Mouse (Mus musculus) gastrocnemius, adult 2 months (tissue): Measurements from ENCODE around the gene Phlpp1. TPM values are rescaled to one million over a fixed set of nuclear protein-coding genes. Genes with fewer than 3 reads are reported as not detected.

Experiments used
- DNase-seq: peaks from one replicate; pipeline ENCODE4 v3.0.0; 2022
- H3K27ac ChIP-seq: fragments of 200-600 bp; 2 replicates; pipeline ENCODE4 v1.8.1; 2022; ENCODE audit warnings: mild to moderate bottlenecking
- H3K4me3 ChIP-seq: fragments of 200-600 bp; 2 replicates; pipeline ENCODE4 v1.8.1; 2022; ENCODE audit warnings: mild to moderate bottlenecking, moderate library complexity
- CTCF ChIP-seq: fragments of 200-600 bp; IDR thresholded peaks from 2 replicates; pipeline ENCODE4 v1.8.1; 2022; ENCODE audit warnings: antibody characterized with exemption, mild to moderate bottlenecking, moderate library complexity
- intact Hi-C: fragments of 180-260 bp; cut with DNase I; formaldehyde crosslinking; loops from one replicate; pipeline ENCODE4 v1.15.1; 2025
- total RNA-seq, 2 experiments: library from RNA; stranded (reverse); gene quantifications; 2 replicates each; pipeline ENCODE4 v1.2.3; 2021

Phlpp1 gene
- total RNA-seq, 2 experiments from 2014 or later, result 8.1 to 9.0 TPM

- DNase-seq, result no peak
- intact Hi-C loops, result no loop called here
- no peak overlapping the region for H3K27ac ChIP-seq
- H3K4me3 ChIP-seq, result no peak overlapping the region
- TF ChIP-seq CTCF, result no peak
Measured at GRCm38 (mm10) chr1:106320583-106320982, 149.0 kb downstream of the Phlpp1 start.

GRCm38 (mm10) chr1:106321432-106322126 lies 150.0 kb downstream of the Phlpp1 start:
- no peak overlapping the region for H3K4me3 ChIP-seq
- no peak overlapping the region for H3K27ac ChIP-seq
- intact Hi-C loops, result no loop called here
- TF ChIP-seq CTCF, result no peak
- DNase-seq, result no peak

- H3K4me3 ChIP-seq, result no peak overlapping the region
- TF ChIP-seq CTCF, result no peak
- H3K27ac ChIP-seq, result no peak overlapping the region
- intact Hi-C loops, result no loop called here
- DNase-seq, result no peak
Measured at GRCm38 (mm10) chr1:106326691-106327090, 155.1 kb downstream of the Phlpp1 start.

- no peak for TF ChIP-seq CTCF
- Histone ChIP-seq H3K27ac (no peak overlapping the region), H3K4me3 (no peak overlapping the region)
- no peak for DNase-seq
- intact Hi-C loops, result no loop called here
Measured at GRCm38 (mm10) chr1:106342100-106342499, 170.5 kb downstream of the Phlpp1 start.

GRCm38 (mm10) chr1:106345265-106345664 lies 173.7 kb downstream of the Phlpp1 start:
- no peak for DNase-seq
- H3K27ac ChIP-seq, result no peak overlapping the region
- no peak for TF ChIP-seq CTCF
- H3K4me3 ChIP-seq, result no peak overlapping the region
- intact Hi-C loops, result no loop called here

- Histone ChIP-seq H3K4me3 (no peak overlapping the region), H3K27ac (no peak overlapping the region)
- peak; percentile 37; the same call in 1 of the 2 replicates for TF ChIP-seq CTCF
- no peak for DNase-seq
- intact Hi-C loops, result no loop called here
Measured at GRCm38 (mm10) chr1:106346776-106347175, 175.2 kb downstream of the Phlpp1 start.

- Histone ChIP-seq H3K4me3 (no peak overlapping the region), H3K27ac (no peak overlapping the region)
- intact Hi-C loops, result no loop called here
- TF ChIP-seq CTCF, result no peak
- DNase-seq, result no peak
Measured at GRCm38 (mm10) chr1:106349116-106349515, 177.6 kb downstream of the Phlpp1 start.

GRCm38 (mm10) chr1:106351512-106351911 lies 180.0 kb downstream of the Phlpp1 start:
- no peak for DNase-seq
- H3K27ac ChIP-seq, result no peak overlapping the region
- intact Hi-C loops, result no loop called here
- H3K4me3 ChIP-seq, result no peak overlapping the region
- TF ChIP-seq CTCF, result no peak

GRCm38 (mm10) chr1:106352801-106353511 lies 181.4 kb downstream of the Phlpp1 start:
- TF ChIP-seq CTCF, result no peak
- intact Hi-C loops, result no loop called here
- Histone ChIP-seq H3K4me3 (no peak overlapping the region), H3K27ac (no peak overlapping the region)
- DNase-seq, result no peak

- no peak overlapping the region for H3K27ac ChIP-seq
- TF ChIP-seq CTCF, result no peak
- intact Hi-C loops, result no loop called here
- DNase-seq, result no peak
- H3K4me3 ChIP-seq, result no peak overlapping the region
Measured at GRCm38 (mm10) chr1:106353993-106354392, 182.4 kb downstream of the Phlpp1 start.

- no peak for TF ChIP-seq CTCF
- no peak overlapping the region for H3K4me3 ChIP-seq
- DNase-seq, result no peak
- intact Hi-C loops, result no loop called here
- H3K27ac ChIP-seq, result no peak overlapping the region
Measured at GRCm38 (mm10) chr1:106359474-106359873, 187.9 kb downstream of the Phlpp1 start.

GRCm38 (mm10) chr1:106362841-106363604 lies 191.5 kb downstream of the Phlpp1 start:
- no peak for DNase-seq
- no peak for TF ChIP-seq CTCF
- peak overlapping the region; percentile 7; the same call in 1 of the 2 replicates for H3K27ac ChIP-seq
- H3K4me3 ChIP-seq, result no peak overlapping the region
- intact Hi-C loops, result no loop called here

- Histone ChIP-seq H3K27ac (no peak overlapping the region), H3K4me3 (no peak overlapping the region)
- no peak for DNase-seq
- intact Hi-C loops, result no loop called here
- TF ChIP-seq CTCF, result no peak
Measured at GRCm38 (mm10) chr1:106369330-106369729, 197.8 kb downstream of the Phlpp1 start.
